Mouse (Mus musculus): ENCODE data around the gene Tmem213. TPM values are rescaled to one million over a fixed set of nuclear protein-coding genes. Genes with fewer than 3 reads are reported as not detected.
A peak's percentile ranks its signal among the peaks of the same experiment; 100 is the strongest.

Tmem213 gene
- polyA plus RNA-seq, 1 experiment from 2014 or later = 0.33 TPM

GRCm38 (mm10) chr6:38087242-38088026 is 21.6 kb upstream of the Tmem213 start:
- ATAC-seq (ENCODE audit: low FRiP score, low read depth) = no peak
- Histone ChIP-seq H3K27ac (no peak overlapping the region), H3K36me3 (no peaks in the 10 kb centered on the region), H3K9me3 (no peaks in the 10 kb centered on the region), H3K27me3 (no peaks in the 10 kb centered on the region), H3K4me3 (no peak overlapping the region), H3K4me1 (peaks cover 5% of the 10 kb centered on the region), H3K9ac (no peak overlapping the region), H3K4me2 (replicated peaks) (no peak overlapping the region)
- 71% methylated on average over 9 of the region's 9 CpGs for WGBS

GRCm38 (mm10) chr6:38092539-38092938 is 16.5 kb upstream of the Tmem213 start:
- no peak overlapping the region for H3K27ac ChIP-seq
- no peak overlapping the region for H3K9ac ChIP-seq
- H3K4me2 ChIP-seq (replicated peaks) = no peak overlapping the region
- ATAC-seq (ENCODE audit: low FRiP score, low read depth) = no peak
- no peaks in the 10 kb centered on the region for H3K9me3 ChIP-seq
- no peaks in the 10 kb centered on the region for H3K27me3 ChIP-seq
- 91% methylated on average over 8 of the region's 8 CpGs for WGBS
- H3K4me1 ChIP-seq = 0 out of 2 replicates have a peak, but pooled peaks cover 3% of the 10 kb centered on the region
- H3K36me3 ChIP-seq = no peaks in the 10 kb centered on the region
- no peak overlapping the region for H3K4me3 ChIP-seq

GRCm38 (mm10) chr6:38094701-38095100 is 14.4 kb upstream of the Tmem213 start:
- H3K9me3 ChIP-seq = no peaks in the 10 kb centered on the region; the same call in 1 of the 2 replicates
- H3K27me3 ChIP-seq = no peaks in the 10 kb centered on the region
- no peak overlapping the region for H3K27ac ChIP-seq
- H3K4me2 ChIP-seq (replicated peaks) = no peak overlapping the region
- H3K9ac ChIP-seq = no peak overlapping the region
- no peaks in the 10 kb centered on the region for H3K36me3 ChIP-seq
- H3K4me3 ChIP-seq = no peak overlapping the region
- no peak for ATAC-seq (ENCODE audit: low FRiP score, low read depth)
- WGBS = 91% methylated on average over 10 of the region's 10 CpGs
- 0 out of 2 replicates have a peak, but pooled peaks cover 3% of the 10 kb centered on the region for H3K4me1 ChIP-seq

GRCm38 (mm10) chr6:38096961-38097370 is 12.1 kb upstream of the Tmem213 start:
- 0 out of 2 replicates have a peak, but pooled peaks have one; percentile 11 for ATAC-seq (ENCODE audit: low FRiP score, low read depth)
- Histone ChIP-seq H3K4me2 (replicated peaks) (no peak overlapping the region), H3K27ac (no peak overlapping the region), H3K4me1 (0 out of 2 replicates have a peak, but pooled peaks cover 3% of the 10 kb centered on the region), H3K9me3 (no peaks in the 10 kb centered on the region; the same call in 1 of the 2 replicates), H3K9ac (no peak overlapping the region), H3K4me3 (no peak overlapping the region), H3K27me3 (no peaks in the 10 kb centered on the region), H3K36me3 (no peaks in the 10 kb centered on the region)
- WGBS = 55% methylated on average over 5 of the region's 5 CpGs

- no peak overlapping the region for H3K4me2 ChIP-seq (replicated peaks)
- H3K4me3 ChIP-seq = no peak overlapping the region
- H3K4me1 ChIP-seq = peaks cover 7% of the 10 kb centered on the region
- 86% methylated on average over 7 of the region's 7 CpGs for WGBS
- ATAC-seq (ENCODE audit: low FRiP score, low read depth) = no peak
- H3K36me3 ChIP-seq = no peaks in the 10 kb centered on the region
- H3K27me3 ChIP-seq = no peaks in the 10 kb centered on the region
- no peak overlapping the region for H3K9ac ChIP-seq
- no peaks in the 10 kb centered on the region; the same call in 1 of the 2 replicates for H3K9me3 ChIP-seq
- H3K27ac ChIP-seq = no peak overlapping the region
Measured at GRCm38 (mm10) chr6:38102216-38102795, 6.7 kb upstream of the Tmem213 start.

- Histone ChIP-seq H3K27me3 (no peaks in the 10 kb centered on the region), H3K4me2 (replicated peaks) (no peak overlapping the region), H3K9me3 (no peaks in the 10 kb centered on the region; the same call in 1 of the 2 replicates), H3K4me1 (peaks cover 7% of the 10 kb centered on the region), H3K27ac (no peak overlapping the region; the same call in 1 of the 2 replicates), H3K9ac (no peak overlapping the region), H3K36me3 (no peaks in the 10 kb centered on the region), H3K4me3 (no peak overlapping the region)
- ATAC-seq (ENCODE audit: low FRiP score, low read depth) = no peak; the same call in 1 of the 2 replicates
- WGBS = 37% methylated on average over 6 of the region's 6 CpGs
Measured at GRCm38 (mm10) chr6:38103775-38104174, 5.3 kb upstream of the Tmem213 start.

GRCm38 (mm10) chr6:38105924-38106323 is 3.1 kb upstream of the Tmem213 start:
- H3K4me3 ChIP-seq = no peak overlapping the region
- H3K9me3 ChIP-seq = no peaks in the 10 kb centered on the region
- WGBS = 85% methylated on average over 9 of the region's 9 CpGs
- H3K9ac ChIP-seq = no peak overlapping the region
- H3K27ac ChIP-seq = no peak overlapping the region
- no peaks in the 10 kb centered on the region for H3K27me3 ChIP-seq
- no peaks in the 10 kb centered on the region for H3K36me3 ChIP-seq
- peaks cover 12% of the 10 kb centered on the region for H3K4me1 ChIP-seq
- no peak overlapping the region for H3K4me2 ChIP-seq (replicated peaks)
- no peak for ATAC-seq (ENCODE audit: low FRiP score, low read depth)

- WGBS = 91% methylated on average over 5 of the region's 5 CpGs
- H3K36me3 ChIP-seq = no peaks in the 10 kb centered on the region
- H3K4me1 ChIP-seq = peaks cover 12% of the 10 kb centered on the region
- no peaks in the 10 kb centered on the region for H3K27me3 ChIP-seq
- ATAC-seq (ENCODE audit: low FRiP score, low read depth) = no peak
- no peak overlapping the region for H3K9ac ChIP-seq
- H3K27ac ChIP-seq = no peak overlapping the region
- H3K4me2 ChIP-seq (replicated peaks) = no peak overlapping the region
- H3K4me3 ChIP-seq = no peak overlapping the region
- no peaks in the 10 kb centered on the region for H3K9me3 ChIP-seq
Measured at GRCm38 (mm10) chr6:38108449-38108848, 606 bp upstream of the Tmem213 start.

GRCm38 (mm10) chr6:38109871-38110270 is 816 bp downstream of the Tmem213 start:
- Histone ChIP-seq H3K4me3 (no peak overlapping the region), H3K9ac (0 out of 2 replicates have a peak overlapping the region, but pooled peaks have one; percentile 3), H3K27ac (no peak overlapping the region), H3K27me3 (no peaks in the 10 kb centered on the region), H3K4me1 (peaks cover 5% of the 10 kb centered on the region; the same call in 1 of the 2 replicates), H3K9me3 (no peaks in the 10 kb centered on the region), H3K4me2 (replicated peaks) (peak overlapping the region; percentile 28), H3K36me3 (no peaks in the 10 kb centered on the region)
- no peak for ATAC-seq (ENCODE audit: low FRiP score, low read depth)
- WGBS = 13% methylated on average over 9 of the region's 9 CpGs

GRCm38 (mm10) chr6:38110859-38111258 is 1.8 kb downstream of the Tmem213 start:
- Histone ChIP-seq H3K36me3 (no peaks in the 10 kb centered on the region), H3K27ac (no peak overlapping the region), H3K4me3 (no peak overlapping the region), H3K9ac (no peak overlapping the region), H3K4me1 (peaks cover 5% of the 10 kb centered on the region; the same call in 1 of the 2 replicates), H3K9me3 (no peaks in the 10 kb centered on the region), H3K4me2 (replicated peaks) (no peak overlapping the region), H3K27me3 (no peaks in the 10 kb centered on the region)
- ATAC-seq (ENCODE audit: low FRiP score, low read depth) = no peak
- WGBS = 70% methylated on average over 9 of the region's 9 CpGs

- WGBS = 56% methylated on average over 4 of the region's 4 CpGs
- H3K9ac ChIP-seq = no peak overlapping the region
- no peak for ATAC-seq (ENCODE audit: low FRiP score, low read depth)
Measured at GRCm38 (mm10) chr6:38116107-38116770, 7.2 kb downstream of the Tmem213 start.

GRCm38 (mm10) chr6:38118341-38118740 is 9.3 kb downstream of the Tmem213 start:
- Histone ChIP-seq H3K4me2 (replicated peaks) (no peak overlapping the region), H3K4me1 (peaks cover 2% of the 10 kb centered on the region), H3K9ac (no peak overlapping the region), H3K27me3 (no peaks in the 10 kb centered on the region), H3K27ac (no peak overlapping the region), H3K36me3 (no peaks in the 10 kb centered on the region), H3K4me3 (no peak overlapping the region), H3K9me3 (no peaks in the 10 kb centered on the region)
- WGBS = 94% methylated on average over 6 of the region's 6 CpGs
- no peak for ATAC-seq (ENCODE audit: low FRiP score, low read depth)

More at GRCm38 (mm10) chr6:38116107-38116770, 7.2 kb downstream of the Tmem213 start:
- Histone ChIP-seq H3K4me1 (no peaks in the 10 kb centered on the region), H3K9me3 (no peaks in the 10 kb centered on the region), H3K4me3 (no peak overlapping the region), H3K27ac (no peak overlapping the region), H3K36me3 (no peaks in the 10 kb centered on the region), H3K4me2 (replicated peaks) (no peak overlapping the region), H3K27me3 (no peaks in the 10 kb centered on the region)

Data from limb, embryonic 13.5 days (tissue).